Mouse (Mus musculus) retina, postnatal 1 day (tissue): ENCODE results near the gene Pde1a.

Source experiments
- DNase-seq: peaks from one replicate; pipeline ENCODE4 v3.0.0-alpha.2; 2012

Pde1a gene

DNA sequence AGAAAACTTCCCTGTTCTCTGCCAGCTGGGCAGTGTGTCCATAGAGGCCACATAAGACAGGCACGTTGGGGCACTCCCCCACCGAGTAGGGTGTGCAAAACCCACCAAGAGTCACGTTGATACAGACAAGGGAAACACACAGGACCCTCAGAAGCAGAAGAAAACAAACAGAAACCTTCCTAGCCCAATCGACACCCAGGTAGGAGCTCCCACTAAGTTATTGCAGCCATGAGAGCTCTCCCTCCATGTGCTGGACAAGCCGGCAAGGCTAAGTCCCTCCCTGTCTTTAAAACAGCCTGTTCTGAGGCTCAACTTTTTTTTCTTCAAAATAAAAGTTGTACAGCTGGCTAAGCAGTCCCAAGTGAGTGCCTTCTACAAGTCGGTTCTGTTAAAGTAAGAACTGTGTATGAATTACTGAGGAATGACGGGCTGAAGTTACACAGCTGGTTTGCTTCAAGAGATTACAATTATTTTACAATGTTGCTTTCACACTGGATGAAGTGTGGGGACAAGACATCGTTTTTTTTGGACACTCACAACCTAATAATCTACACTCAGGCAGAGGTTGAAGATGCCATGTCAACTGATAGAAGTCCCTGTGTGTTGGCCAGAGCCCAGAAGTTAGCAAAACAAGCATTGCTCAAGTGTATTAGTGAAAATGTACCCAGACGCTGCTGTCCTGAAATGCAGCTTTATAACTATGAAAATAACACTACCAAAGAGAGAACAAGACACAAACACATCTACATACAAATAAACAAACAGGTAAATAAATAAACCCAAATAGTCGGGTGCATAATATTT is 90.4 kb downstream of the Pde1a start:
- DNase-seq, result no peak

DNA sequence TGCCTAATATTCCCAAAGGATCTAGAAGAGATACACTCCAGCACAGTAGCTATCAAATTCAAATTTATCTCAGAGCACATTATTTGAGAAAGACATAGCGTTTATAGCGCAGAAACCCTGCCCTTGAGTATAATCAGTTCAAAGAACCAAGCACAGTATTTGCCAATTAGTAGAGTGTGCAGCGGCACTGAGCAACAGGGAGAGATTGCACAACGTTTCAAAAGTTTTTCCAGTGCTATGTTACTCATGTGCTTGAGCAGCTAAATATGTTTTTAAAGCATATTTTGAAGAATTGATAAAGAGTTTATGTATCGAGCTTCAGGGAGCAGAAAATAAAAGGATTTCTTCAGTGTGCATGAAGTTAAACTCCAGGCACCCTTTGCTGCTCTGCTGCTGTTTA is 91.3 kb downstream of the Pde1a start:
- no peak for DNase-seq

DNA sequence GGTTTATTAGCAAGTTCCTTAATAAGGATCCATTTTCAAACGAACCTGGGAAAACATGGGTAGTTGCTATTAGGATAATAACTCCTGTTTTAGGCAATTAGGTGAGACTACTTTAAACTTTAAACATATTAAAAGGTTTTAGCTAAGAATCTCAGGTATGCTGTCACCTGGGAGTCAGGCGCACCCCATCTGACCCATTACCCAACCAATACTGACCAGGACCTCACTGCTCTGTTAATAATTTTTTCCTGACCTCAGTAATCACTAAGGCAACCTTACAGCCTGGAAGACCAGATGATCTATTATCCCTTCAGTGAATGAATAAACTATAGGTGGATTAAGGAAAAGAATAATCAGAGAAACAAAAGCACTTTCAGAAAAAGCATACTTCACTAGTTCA is 100.2 kb downstream of the Pde1a start:
- no peak for DNase-seq

DNA sequence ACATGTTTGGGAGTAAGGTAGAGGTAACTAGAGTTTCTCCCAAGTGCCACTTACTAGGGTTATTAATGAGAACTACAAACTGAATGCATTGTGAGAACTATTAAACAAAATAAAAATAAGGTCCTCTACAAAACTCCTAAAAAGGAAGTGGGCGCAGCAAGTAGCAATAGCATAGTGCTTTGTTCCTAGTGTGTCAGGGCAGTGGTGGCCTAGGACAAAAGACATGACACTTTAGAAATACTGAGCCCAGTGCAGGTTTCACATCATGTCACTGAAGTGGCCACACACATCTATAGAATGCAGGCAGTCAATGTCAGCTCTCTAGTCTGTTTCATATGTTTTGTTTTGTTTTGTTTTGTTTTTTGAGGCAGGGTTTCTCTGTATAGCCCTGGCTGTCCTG is 103.2 kb downstream of the Pde1a start:
- DNase-seq, result no peak

DNA sequence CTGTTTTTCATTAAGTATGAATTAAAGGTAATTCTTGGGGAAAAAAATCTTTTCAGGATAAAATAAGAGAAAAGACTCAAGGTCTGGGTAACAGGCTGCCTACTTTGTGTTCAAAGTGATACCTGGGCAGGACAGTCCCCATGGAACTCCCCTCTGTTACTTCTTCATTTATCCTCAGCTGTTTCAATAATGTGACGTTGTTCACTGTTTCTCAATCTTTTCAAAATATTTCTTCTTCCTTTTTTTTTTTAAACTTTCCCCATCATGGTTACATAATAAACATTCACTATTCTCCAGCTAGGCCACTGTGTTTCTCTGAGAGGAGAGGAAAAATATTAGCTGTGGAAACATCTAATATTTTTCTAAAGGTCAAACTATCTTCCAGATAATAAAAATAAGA is 103.7 kb downstream of the Pde1a start:
- DNase-seq, result no peak

DNA sequence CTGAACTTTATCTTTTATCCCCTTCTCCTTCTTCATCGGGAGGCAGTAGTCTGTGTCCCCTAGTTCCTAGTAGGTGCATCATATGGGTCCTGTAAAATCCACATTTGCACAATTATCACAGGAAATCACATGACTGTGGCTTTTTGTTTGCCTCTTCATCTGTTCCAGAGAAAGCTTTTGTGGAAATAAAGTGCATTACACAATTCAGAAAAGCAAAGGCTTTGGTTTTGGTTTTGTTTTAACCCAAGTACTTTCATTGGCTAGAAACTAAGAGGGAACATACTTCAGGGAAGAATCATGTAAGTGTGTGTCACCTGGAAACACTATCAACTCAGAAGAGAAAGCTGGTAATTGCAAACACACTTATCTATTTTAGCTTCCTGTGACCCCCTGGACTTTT is 104.2 kb downstream of the Pde1a start:
- no peak for DNase-seq

DNA sequence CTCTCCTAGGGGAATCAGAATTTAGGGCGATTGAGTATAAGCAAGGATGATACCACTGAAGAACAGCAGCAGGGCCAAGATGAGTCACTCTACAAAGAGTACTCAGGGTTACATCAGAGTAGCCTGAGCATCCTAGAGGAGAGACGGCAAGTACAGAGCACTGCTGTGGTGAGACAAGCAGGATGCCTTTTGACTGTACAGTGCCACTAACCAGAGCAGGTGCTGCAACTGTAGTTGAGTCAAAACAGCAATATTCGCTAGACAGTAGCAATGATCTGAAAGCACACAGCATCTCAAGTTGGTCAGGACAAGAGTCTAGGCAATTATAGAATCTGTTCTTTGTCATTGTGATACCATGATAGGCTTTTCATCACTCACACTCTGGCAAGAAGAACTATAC is 115.1 kb downstream of the Pde1a start:
- DNase-seq, result no peak

DNA sequence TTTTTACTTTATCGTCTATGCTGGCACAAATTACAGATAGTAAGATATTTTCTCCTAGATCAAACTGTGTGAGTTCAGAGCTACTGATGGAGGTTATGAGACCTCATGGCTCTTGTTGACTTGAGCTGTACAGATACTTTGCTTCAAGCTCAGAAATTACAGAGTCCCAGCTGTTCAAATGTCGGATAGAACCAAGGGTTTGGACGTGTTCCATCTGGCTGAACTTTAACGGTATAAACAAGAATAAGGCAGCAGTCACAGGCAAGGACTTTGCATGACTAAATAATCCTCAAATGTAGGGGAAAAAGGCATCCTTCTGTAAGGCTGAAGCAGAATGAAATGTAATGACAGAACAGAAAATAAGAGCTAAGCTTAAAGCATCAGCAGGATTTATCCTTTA is 116.2 kb downstream of the Pde1a start:
- DNase-seq, result no peak

DNA sequence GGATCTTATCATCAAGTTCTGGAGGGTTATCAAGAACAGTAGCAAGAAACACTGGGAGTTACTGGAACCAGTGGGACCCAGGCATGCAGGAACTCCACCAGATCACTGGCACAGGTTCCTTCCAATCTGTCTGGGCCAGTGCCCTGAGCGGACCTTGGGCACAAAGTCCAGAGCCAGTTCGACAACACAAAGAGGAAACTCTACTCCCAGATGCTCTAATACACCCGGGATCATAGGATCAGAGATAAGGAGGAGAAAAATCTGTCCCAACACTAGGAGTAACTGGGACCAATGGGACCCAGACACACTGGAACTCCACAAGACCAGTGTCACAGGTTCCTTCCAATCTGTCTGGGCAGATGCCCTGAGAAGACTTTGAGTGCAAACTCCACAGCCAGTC is 130.1 kb downstream of the Pde1a start:
- no peak for DNase-seq

DNA sequence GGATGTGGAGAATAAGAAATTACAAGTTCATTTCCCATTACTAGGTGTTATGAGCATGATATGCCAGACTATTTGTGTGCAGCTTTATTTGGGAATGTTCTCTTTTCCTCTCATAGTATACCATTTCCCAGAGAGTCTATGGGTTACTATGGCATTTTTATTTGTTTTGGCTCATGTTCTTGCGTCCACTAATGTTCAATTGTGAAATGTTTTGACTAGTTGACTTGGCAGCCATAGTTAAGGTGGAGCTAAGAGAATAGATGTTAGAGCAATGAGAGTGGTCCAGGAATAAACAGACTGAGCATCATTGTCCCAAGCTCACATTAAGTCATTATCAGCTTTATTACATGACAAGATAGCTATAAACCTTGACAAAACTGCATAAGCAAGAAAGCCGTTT is 130.8 kb downstream of the Pde1a start:
- no peak for DNase-seq

DNA sequence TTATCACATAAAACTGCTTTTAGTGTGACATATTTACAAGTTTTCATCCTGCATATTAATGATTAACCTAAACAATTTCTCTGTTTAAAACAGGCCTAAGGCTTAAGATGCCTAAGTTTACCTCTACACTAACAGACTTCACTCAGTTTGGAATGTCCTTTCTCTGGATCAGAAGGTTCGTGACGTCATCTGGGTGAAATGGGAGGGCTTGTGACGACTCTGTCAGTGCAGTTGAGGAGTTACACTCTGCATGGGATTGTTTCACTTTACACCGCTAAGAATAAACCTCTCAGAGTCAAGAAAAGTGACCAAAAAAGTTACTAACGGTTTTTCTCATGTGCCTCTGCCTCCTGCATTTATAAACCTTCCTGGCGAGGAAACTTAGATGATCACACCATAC is 137.6 kb downstream of the Pde1a start:
- no peak for DNase-seq

DNA sequence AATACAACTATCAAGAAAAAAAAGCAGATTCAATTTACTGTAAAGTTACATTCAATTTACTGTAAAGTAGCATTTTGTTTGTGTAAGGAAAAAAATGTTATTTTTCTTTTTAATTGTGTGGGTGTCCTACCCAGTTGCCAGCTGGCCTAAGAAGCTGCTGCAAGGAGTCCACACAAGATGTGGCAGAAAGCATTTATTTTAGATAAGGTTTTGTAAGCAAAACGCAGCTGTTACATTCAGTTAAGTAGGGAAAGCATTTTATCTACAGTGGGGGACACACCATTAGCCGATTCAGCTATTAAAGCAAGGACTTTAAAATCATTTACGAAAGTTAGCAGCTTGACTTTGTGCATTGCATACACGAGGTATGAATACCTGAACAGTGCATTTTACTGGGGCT is 145.5 kb downstream of the Pde1a start:
- no peak for DNase-seq

DNA sequence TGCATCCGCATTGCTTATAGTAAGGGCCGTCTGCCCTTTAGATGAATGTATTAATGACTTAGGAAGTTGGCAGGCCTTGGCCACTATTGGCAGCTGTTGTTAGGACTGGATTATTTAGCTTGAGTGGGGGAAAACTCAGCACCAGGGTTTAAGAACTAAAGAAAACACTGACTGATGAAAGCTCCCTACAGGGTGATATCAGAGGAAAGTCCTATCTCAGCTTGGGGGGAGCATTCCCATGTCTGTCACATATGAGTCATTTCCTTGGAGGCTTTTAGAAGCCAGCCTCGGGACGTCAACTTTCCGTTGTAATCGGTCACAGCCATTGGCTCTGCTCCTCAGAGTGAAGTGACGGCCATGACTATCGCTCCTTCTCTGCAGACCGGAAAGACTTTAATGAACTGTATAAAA is 146.0 kb downstream of the Pde1a start:
- DNase-seq, result no peak

DNA sequence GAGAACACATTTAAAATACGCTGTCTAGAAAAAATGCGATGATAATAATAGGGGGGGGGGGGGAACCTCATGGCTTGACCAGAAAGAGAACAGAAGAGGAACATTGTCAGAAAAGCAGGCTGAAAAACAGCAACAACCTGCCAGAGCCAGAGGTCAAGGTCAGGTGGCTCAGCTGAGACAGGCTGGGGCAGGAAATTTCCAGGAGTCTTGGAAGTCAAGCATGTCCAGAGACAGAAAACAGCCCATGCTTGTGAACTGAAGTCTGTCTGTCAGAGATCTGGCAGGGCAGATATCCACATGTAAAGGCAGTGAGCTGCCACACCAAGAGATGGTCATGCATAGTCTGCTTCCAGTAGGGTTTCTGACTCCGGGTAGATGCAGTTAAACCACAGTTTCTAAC is 147.5 kb downstream of the Pde1a start:
- no peak for DNase-seq

DNA sequence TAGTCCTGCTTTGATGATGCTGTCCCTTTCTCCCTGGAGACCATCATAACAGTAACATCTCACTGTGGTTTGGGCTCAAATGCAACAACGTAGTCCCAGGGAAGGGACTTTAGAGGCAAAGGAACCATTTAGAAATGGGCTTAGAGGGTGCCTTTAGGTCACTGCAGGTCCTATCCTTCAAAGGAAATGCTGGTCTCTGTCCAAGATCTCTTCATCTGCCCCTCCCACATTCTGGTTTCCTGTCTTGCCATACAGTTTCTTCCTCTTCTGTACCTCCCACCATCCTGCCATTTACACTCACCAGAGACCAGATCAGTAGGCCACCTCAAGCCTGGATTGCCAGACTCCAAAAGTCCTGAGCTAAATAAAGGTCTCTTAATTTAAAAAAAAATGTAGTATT is 150.3 kb downstream of the Pde1a start:
- no peak for DNase-seq

DNA sequence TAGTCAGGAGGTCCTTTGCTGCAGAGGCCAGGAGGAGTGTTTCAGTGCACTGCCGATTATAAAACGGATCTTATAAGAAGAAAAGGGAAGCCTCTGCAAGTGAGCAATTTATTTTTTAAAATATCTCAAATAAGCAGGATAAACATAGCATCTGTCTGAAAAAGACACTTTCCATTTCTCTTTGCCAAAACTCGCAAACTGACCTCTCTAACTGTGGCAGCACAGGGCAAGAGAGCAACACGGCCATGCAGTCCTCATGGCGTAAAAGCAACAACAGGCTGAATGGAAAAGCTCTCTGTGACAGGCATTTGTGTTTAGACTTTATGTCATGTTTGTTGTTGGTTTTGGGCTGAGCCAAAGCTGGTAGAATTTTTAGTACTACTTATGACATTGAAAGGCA is 152.0 kb downstream of the Pde1a start:
- no peak for DNase-seq

DNA sequence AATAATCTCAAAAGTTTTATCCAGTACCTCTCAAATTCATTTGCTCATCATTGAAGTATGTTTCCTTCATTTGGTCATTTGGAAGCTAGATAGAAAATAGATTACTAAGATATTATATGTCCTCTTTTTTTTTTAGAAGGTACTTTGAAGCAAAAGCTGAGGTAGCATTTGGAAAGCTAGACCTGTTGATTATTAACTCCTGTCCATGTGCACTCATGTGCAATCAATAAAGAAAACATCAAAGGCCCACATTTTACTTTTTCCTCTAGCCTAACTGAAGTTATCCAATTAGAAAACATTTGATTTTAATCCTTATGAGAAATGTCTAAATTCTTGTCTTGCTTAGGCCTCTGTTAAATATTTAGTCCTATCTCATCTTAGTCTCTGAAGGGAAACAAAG is 153.3 kb downstream of the Pde1a start:
- DNase-seq, result no peak

DNA sequence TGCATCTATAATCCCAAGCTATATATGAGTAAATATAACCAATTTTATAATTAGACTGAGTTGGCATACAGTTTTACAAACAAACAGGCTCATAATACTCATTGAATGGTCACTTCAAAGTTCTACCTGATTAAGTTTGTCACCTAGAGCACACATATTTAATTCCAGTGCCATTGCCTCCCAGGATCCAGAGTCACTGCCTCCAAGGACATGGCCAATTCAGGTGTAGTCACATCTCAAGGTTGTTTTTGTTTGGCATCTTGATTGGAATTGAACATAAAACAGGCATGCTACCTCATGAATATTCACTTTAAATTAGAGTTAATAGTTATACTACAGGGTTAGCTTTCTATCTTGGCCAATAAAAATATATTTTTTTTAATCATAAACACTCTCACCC is 157.0 kb downstream of the Pde1a start:
- no peak for DNase-seq

DNA sequence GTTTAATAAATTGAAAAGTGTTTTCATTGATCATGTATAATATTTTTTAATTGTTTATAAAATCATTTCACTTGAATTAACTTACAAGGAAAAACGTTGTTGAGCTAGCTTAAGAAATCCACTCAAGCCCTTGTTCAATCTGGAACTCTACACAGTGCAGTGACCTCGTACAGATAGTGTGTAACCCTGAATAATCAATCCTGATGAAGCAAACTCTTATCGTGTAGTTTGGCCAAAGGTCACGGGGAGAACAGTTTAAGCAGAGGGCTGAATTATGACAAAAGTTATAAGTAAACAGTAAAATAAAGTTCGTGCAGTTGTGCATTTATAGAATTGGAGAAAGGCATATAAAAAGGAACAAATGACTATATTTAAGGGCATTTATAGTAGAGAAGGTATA is 159.7 kb downstream of the Pde1a start:
- DNase-seq, result no peak

DNA sequence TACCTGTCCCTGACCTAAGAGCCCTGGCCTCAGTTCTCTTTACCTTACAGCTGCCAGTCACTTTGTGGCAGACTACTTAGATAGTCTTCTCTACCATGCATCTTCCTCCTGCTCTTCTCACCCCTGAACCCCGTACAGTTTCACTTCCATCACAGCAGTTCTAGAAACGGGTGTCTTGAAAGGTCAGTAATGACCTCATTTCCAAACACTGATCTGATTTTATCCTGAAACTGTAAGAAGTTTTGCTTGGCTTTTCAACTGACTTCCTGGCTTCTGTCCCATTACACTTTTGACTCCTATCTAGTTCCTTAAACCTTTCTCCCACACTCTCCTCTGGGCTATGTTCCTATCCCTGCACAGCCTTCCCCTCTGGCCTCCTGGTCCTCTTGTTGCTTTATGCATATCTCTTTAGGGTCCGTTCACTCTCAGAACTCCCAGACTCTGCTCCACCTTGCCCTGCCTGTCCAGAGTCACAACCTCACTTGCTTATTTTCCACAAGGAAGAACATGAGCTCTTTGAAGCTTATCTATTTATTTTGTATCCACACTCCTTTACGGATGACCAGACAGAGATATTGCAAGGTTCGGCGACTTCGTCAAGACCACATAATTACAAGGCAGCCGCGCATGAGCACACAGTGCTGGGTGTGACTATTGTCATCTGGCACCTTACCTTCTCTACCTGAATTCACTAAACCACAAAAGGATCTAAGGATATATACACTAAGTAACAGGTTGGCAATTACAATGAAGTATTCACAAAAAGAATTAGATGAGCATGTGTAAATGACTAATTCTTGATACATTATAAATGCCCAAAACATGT is 162.4 kb downstream of the Pde1a start:
- no peak for DNase-seq

DNA sequence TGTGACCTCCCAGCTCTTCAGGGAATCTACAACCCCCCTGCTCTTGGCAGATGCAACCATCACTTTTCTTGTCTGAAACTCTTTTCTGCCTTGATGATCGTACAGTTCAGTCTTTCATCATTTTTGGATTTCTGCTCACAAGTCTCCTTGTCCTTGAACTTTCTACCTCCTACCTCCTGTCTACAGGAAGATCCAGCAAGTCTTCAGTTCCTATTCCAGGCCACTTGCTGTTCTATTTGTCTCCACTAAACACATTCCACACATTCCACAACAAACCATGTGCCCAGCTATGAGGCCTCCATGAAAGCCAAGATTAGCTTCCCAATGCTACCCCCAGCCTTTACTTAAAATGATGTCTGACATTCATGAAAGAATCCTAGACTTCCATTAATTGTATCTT is 163.2 kb downstream of the Pde1a start:
- DNase-seq, result no peak

DNA sequence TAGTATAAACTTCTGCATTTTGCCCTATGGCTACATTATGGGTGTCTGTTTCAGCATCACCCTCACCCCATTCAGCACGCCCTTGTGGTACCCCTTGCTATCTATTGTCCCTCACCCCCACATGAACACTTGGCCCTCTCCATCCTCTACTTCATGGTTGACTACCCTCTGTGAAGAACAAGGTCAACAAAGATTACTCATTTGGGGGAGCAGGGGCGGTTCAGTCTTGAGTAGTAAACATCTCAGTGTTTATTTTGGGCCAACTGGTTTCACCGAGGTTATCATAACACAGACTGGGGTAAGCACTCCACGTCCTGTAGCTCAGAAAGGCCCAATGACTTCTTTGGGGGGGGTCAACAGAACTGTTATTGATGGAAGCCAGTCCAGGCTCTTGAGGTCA is 164.3 kb downstream of the Pde1a start:
- no peak for DNase-seq

DNA sequence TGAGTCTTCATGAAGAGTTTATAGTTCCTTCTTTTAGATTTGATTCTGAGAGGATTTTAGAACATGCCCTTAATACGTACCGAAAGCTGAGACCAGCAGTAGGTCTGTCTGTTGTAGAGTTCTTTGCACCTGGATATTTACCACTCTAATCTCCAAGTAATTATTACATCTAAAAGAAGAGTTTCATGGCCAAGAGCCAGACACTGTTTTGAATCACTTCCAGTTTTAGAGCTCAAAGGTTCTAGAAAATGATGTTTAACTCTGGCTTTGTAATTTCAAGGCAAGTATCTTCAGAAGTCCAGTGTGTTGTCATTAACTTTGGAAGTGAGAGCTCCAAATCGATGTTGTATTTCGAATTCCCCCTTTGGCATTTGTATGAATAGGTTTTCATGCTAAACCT is 167.8 kb downstream of the Pde1a start:
- DNase-seq, result no peak

DNA sequence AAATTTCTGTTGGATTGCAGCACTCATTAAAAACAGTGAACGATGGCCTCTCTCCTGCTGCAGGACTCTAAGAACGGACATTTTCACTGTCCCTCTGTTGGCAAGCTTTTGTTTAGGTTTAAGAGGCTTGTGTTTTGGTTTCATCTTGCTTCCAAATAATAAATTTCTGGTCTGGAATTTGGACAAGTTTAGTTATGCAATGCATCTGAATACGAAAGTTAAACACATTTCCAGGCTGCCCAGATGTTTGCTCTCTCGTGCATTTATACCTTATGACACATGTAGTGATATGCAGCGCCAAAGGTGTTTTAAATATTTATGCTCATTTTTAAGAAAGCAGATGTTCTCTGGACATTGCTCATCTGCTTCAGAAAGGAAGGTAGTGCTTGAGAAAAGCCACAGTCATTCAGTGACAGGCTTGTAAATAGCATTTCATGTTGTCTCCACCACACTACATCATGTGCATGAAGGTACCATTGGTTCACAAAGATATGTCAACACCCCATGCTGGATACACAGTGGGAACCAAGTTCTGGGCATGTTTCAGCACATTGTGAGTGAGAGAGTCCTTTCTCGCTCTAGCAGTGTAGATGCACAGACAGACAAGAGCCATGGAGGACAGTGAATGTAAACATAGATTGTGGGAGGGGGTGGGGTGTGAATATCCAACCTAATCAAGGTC is 171.5 kb downstream of the Pde1a start:
- no peak for DNase-seq
